Mouse (Mus musculus) inflammation-experienced regulatory T-cells, adult 6 months (primary cell): ENCODE data around the gene Adcy2. TPM values are rescaled to one million over a fixed set of nuclear protein-coding genes. Genes with fewer than 3 reads are reported as not detected.

ENCODE experiments used
- ATAC-seq: one replicate; pipeline ENCODE4 v1.8.0; 2017
- polyA plus RNA-seq, 3 experiments: library from polyadenylated mRNA; unstranded; fragments of 100-300 nt; shearing (Covaris generic); gene quantifications; one replicate each; pipeline ENCODE4 v1.2.1; 2017

Adcy2 gene
- polyA plus RNA-seq, 3 experiments from 2014 or later: not detected

DNA sequence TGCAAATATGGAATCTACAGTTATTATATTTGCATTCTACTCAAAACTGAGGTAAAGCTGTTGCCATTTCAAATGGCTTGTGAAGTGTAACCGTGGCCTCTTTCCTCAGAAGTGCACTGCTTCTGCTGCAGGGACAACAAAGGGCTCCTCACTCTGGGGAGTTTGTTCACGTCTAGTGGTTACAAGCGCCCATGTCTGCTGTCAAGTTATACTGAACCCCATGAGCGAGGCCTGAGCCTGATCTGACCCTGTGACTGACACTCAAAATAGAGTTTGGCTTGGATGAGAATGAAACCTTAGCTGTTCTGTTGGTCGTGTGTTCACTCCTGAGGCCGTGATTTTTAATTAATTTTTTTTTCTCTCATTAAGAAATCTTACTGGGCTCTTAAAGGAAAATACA is 38.8 kb downstream of the Adcy2 start:
- no peak for ATAC-seq

DNA sequence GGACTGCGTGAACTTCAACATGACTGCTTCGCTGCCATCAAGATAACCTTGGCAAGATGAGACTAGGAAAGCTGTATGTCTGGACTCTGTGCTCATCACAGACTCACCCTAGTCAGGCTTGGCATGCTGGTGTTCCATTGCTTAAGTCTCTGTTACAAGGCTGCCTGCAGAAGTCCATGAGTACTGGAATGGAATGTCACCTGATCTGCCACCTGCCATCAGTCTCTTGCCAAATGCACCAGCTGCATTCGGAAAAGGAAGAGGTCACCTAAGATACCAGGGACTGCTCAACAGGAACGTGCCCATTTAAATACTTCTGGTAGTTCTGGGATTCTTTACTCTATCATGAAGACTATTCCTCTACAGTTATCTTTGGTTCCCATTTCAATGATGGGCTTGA is 39.9 kb downstream of the Adcy2 start:
- no peak for ATAC-seq

DNA sequence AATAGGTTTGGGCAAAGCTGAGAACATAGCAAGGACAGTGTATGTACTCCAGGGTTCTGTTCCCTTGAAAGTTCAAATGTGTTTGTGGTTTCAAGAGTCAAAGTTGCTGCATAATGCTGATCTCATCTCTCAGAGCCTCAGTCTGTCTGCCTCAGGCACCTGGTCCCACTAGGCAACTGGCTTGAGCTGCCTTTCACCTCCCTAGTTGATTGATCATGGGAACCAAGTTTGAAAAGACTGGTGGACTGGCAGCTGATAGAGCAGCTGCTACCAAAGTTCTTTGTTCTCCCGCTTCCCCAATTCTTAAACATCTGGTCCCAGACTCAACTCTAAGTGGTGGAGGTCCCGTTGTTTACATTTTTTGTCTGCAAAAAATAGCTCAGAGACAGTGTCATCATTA is 56.6 kb downstream of the Adcy2 start:
- no peak for ATAC-seq

- no peak for ATAC-seq
Measured at GRCm38 (mm10) chr13:68941429-68941828, 57.9 kb downstream of the Adcy2 start.

GRCm38 (mm10) chr13:68932283-68932647 is 67.1 kb downstream of the Adcy2 start:
- no peak for ATAC-seq

- ATAC-seq: no peak
Measured at GRCm38 (mm10) chr13:68931602-68932282, 67.6 kb downstream of the Adcy2 start.

DNA sequence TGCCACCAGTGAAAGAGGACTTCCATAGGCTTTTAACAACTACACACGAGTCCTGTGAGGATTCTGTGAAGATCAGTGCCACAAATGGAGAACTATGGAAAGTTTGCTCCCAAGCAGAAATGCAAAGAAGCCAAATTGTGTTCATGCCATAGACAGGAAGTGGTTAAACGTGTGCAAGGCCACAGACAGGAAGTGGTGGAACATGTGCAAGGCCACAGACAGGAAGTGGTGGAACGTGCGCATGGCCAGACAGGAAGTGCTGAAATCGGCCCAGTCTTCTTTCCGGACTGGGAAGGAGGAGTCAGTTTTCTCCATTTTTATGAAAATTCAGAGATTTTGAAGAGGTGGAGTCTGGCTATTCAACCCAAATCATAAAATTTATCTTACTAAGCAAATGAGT is 70.9 kb downstream of the Adcy2 start:
- ATAC-seq: no peak

- ATAC-seq: no peak
Measured at GRCm38 (mm10) chr13:68913666-68914288, 85.6 kb downstream of the Adcy2 start.

DNA sequence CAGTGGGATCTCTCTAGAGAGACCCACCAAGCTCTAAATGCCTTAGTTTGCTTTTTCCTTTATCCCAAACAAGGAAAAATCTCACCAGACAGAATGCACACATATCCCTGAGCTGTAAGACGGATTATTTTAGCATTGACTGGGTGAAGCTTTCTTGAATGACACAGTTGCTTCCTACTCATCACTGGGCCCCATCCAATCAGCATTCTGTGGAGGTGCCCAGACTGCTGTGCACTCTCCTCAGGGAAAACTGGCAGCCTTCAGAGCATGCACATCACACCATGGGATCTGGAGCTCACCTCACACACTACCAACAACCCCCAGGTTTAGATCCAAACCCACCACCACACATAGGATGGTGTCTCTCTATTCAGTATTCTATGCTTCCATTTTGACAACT is 92.7 kb downstream of the Adcy2 start:
- no peak for ATAC-seq

- no peak for ATAC-seq
Measured at GRCm38 (mm10) chr13:68902708-68903107, 96.6 kb downstream of the Adcy2 start.

- ATAC-seq: no peak
Measured at GRCm38 (mm10) chr13:68889929-68890593, 109.3 kb downstream of the Adcy2 start.

- no peak for ATAC-seq
Measured at GRCm38 (mm10) chr13:68868776-68869175, 130.6 kb downstream of the Adcy2 start.

DNA sequence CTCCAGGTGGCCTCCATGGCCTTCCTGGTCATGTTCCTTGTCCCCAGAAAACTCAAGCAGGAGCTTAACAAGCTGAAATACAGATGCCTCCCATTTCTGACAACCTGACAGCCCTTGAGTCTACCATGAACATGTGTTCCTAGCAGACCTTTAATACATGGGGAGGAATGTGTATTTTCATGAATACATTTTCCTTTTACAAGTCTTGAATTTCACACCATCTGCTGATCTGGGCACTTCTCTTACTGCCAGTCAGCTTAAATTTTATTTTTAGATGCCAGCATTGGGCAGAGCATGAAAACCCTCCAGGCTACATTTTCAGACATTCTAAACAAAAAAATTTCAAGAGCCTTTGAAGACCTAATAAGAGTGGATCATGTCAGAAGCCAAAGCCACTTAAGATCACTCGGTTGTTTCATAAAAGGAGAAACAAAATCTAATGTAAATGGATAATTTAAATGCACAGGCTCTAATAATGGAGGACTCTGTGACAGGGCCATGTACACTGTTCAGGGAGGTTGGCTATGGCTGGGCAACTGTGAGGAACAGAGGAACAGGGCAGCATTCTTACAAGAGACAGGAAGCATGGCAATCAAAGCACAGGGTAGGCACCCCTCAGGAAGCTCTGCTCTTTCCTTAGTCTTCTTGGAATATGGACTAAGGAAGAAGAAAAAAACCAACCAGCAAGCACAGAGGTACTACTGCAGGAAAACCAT is 131.2 kb downstream of the Adcy2 start:
- ATAC-seq: no peak

- no peak for ATAC-seq
Measured at GRCm38 (mm10) chr13:68860036-68860435, 139.3 kb downstream of the Adcy2 start.

GRCm38 (mm10) chr13:68848265-68848664 is 151.1 kb downstream of the Adcy2 start:
- ATAC-seq: no peak

DNA sequence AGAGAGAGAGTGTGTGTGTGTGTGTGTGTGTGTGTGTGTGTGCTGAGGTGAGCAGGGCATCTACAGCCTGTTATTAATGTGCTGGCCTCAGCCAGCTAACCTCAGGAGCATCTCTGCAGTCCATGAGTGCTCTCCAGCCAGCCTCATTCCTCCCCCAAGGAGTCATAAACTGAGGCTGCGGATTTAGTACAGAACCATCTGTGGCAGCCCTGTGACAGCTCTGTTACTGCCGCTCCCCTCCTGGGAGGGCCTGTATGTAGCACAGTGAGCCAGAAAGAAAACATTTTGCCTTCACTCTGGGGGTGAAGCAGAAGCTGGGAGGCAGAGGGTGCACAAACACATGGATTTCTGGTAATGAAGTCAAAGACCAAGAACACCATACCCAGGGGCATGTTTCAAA is 159.8 kb downstream of the Adcy2 start:
- no peak for ATAC-seq

- no peak for ATAC-seq
Measured at GRCm38 (mm10) chr13:68836183-68836582, 163.2 kb downstream of the Adcy2 start.

GRCm38 (mm10) chr13:68835424-68836045 is 163.8 kb downstream of the Adcy2 start:
- no peak for ATAC-seq

DNA sequence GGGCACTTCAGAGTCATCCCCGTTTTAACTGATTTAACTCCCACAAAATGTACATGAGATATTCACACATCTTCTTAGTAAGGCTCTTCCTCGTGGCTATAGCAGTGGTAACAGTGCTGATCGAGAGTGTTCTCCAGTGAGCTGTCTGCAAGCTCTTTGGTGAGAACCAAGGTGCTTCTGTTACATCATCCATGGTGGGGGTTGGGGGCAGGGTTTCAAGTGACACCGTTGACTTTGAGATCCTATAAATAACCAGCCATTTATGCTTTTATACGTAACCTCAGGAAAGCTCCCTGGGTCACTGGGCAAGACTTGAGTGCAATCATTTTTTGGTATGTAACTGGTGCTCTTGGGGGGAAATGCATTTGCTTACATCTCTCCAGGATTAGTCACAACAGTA is 167.2 kb downstream of the Adcy2 start:
- ATAC-seq: no peak

GRCm38 (mm10) chr13:68830030-68830759 is 169.1 kb downstream of the Adcy2 start:
- no peak for ATAC-seq

- no peak for ATAC-seq
Measured at GRCm38 (mm10) chr13:68828441-68828840, 170.9 kb downstream of the Adcy2 start.

DNA sequence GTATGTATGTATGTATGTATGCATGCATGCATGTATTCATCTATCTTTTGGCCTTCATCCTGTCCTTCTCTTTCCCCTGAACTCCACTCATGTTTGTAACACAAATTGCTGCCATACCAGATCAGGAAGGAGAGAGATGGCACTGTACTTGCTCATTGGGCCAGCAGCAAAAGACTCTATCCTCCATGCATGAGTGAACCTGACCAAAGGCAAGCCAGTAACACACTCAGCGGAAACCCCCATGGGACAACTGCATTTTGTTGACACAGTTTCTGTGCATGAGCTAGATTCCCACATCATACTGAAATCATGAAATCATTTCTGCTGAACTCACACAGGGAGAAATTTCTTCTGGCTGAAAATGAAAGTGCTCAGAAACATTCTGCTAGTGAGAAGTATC is 172.9 kb downstream of the Adcy2 start:
- no peak for ATAC-seq
